Mouse (Mus musculus) hematopoietic stem cell, adult 5-6 weeks (primary cell): Measurements from ENCODE around the gene Gpx7. TPM values are rescaled to one million over a fixed set of nuclear protein-coding genes. Genes with fewer than 3 reads are reported as not detected.
A peak's percentile ranks its signal among the peaks of the same experiment; 100 is the strongest.

Experiments used
- ATAC-seq, 2 experiments: fragments of 125-278 bp in 1 of 2; replicated peaks in 1 of 2; 2 replicates each; pipeline ENCODE4 v1.8.0; 2016 to 2017; ENCODE audit warnings: inconsistent platforms in 2 of 2, mild to moderate bottlenecking in 2 of 2, moderate number of reproducible peaks in 2 of 2, low read depth in 1 of 2, moderate TSS enrichment in 1 of 2; ENCODE audit not compliant: low FRiP score in 2 of 2, poor library complexity in 2 of 2, severe bottlenecking in 2 of 2, insufficient read depth in 1 of 2, low TSS enrichment in 1 of 2
- total RNA-seq: library from RNA; stranded (forward); fragments of 172-1452, 232-1000 nt; gene quantifications from 2 replicates; pipeline ENCODE4 v1.2.3, GENCODE M21; 2017

Gene Gpx7
- total RNA-seq = 4.2 and 12.6 TPM in 2 replicates

DNA sequence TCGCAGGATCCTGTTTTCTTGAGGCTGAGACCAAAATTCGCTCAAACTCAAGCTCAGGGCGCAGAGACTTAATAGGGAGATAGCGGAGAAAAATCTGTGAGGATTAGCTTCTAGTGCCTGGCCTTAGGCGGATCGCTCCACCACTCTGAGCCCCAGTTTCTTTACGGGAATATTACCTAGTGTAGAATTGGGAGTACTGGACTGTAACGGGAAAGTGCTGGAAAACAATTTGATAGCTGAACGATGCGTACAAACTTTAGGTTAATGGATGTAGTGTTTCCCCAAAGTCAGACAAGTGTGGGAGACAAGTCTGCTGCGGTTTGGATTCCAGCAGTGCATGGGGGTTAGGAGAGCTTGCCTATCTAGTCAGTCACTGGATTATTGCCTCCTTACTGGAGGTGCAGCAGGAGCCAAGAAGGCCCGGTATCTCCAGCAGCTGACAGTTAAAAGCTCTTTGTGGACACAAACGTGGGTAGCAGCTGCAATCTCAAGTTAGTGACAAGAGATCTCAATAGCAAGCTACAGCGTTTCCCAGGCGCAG, at the start of gene Gpx7:
Gpx7 (minus strand) TSS at position 101 of the 541 bp plus-strand sequence.
- ATAC-seq = no peak

DNA sequence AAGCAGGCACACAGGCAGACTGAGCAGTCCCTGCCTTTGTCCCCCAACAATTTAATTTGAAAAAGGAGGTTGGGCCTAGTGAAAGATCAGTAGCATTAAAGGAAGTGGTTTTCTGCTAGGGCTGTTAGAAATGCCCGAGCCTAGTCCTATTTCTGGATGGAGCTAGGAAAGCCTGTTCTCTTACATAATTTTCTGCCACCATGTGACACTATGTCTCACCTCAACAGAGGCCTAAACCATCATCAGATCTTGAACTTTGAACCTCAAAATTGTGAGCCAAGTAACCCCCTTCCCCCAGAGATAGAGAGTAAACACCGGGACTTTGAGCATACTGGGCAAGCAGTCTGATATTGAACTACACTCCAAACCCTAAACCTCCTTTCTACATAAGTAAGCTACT, 49.3 kb upstream of the Gpx7 start:
- ATAC-seq = no peak

DNA sequence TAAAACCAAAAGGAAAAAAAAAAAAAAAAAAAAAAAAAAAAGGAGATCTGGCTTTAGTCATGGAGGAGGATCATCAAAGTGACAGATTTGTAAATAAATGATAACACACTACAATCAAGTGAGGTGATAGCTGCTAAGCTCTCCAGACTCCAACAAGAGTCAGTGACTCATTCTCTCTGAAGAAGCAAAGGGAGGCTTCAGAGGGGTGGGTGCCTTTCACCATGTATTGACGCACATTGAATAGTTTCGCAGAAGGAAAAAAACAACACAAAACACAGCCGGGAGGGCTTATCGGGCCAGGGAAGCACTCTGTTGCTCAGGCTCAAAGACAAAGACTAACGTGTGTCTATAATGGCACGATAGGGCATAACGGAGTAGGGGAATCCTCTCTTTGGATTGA, 41.3 kb upstream of the Gpx7 start:
- no peak for ATAC-seq

DNA sequence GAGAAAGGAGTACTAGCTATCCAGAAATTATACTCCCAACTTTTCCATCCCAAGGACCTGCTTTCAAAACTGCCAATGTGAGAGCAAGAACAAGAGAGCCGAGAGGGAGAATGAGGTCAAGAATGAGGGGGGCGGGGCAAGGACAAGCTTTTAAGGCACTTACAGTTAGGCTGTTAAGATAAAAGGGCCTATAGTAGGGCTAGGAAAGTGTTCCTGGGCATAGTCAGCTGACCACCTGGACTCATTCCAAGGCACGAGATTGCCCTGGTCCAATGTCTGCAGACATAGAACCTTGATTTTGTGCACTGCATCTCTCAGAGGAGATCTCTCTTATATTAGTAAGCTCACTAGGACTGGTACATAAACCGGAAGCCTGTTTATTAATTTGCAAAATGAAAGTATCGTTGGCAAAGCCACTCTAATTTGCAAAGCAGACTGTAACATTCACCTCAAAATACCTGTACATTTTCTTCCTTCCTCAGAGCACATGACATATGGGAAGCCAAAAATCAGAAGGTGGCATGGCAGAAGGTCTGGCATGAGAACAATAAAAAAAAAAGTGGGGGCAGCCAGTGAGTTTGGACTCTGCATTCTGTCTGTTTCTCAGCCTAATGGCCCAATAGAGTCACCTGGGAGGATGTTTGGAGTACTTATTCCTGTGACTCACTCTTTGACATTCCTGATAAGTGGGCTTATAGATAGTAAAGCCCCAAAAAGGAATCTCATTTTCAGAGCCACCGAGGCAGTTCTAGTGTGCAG, 31.5 kb upstream of the Gpx7 start:
- no peak for ATAC-seq

DNA sequence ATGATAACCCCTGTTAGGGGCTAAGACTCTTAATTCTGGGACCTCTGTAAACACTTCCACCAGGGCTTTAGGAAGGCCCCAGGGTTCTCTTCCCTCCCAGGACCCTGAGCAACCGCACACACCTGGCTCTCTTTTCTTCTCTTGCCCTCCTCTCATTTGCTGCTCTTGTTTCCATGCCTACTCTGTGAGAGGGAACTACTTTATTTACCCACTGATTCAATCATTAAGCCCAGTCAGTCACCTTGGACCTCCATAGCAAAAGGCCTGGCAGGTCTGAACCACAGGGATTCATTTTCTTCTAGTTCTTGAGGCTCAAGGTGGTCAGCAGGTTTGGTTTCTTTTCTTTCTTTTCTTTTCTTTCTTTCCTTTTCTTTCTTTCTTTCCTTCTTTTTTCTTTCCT, 29.5 kb upstream of the Gpx7 start:
- ATAC-seq = no peak

DNA sequence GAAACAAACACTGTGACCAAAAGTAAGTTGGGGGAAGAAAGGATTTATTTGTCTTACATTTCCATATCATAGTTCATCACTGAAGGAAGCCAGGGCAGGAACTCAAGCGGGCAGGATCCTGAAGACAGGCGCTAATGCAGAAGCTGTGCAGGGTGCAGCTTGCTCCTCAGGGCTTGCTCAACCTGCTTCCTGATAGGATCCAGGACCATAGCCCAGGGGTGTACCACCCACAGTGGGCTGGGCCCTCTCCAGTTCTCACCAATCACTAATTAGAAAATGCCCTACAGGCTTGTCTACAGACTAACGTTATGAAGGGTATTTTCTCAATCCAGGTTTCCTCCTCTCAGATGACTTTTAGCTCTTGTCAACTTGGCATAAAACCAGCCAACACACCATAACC, 28.9 kb upstream of the Gpx7 start:
- ATAC-seq = no peak

DNA sequence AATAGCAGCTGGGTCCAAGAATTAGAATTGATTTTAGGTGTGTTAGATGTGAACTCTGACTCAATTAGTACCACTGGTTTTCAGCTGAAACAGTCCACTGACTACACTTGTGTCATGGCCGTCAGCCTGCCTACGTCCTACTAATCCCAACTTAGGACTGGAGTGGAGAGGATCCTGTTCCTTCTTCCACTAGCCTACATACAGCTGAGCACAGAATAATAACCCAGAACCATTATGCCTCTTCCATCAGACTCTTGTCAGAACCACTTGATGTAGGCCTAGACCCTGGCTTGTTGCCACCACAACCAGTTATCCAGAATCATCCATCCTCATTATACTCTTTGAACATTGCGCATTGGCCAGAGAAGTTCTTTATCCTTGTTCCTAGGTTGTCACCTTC, 28.0 kb upstream of the Gpx7 start:
- no peak for ATAC-seq

DNA sequence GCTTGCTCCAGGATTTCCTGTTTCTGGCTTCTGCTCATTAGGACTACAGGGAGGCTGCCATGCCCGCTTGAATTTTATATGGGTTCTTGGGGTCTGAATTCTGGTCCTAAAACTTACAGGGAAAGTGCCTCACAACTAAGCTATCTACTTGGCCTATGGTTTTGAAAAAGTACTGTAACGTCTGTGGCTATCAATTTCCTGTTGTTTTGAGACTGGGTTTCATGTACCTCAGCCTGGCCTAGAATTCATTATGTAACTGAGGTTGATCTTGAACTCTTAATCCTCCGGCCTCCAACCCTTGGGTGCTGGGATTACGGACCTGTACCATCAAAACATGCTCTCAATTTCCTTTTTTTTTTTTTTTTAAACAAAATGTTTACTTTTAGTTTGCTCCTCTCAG, 27.5 kb upstream of the Gpx7 start:
- no peak for ATAC-seq

DNA sequence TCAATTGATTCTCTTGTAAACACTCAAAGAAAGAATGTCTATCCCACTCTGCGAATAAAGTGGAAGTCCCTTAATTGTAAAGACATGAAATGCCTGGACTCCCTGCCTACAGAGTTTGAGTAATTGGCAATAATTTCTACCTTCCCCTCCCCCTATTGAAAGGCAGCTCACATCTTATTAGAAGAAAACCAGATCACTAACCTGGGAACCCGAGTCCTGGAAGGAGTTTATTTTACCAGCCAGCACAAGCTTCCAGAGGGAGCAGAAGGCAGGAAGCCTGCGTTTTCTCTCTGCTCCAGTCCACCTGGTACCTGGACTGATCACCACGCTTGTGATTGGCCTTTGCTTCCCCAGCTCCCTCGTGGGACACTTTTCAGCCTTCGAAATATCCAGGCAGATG, 26.6 kb upstream of the Gpx7 start:
- no peak for ATAC-seq

DNA sequence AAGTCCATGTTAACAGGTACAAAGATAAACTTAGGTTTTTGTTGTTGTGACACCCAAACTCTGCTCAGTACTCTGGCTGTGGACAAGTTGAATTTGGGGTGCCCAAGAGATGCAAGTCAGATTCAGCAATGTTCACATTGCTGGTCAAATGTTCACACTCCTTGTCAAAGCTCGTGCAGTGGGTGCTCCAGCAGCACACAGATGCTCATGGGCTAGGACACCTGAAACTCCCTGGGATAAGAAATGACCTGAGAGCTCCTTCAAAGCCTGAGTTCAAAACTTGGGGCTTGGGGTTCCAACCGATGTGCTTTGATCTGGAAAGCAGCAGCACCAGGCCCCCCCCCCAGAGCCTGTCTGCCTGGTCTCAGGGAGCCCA, 24.8 kb upstream of the Gpx7 start:
- no peak for ATAC-seq

DNA sequence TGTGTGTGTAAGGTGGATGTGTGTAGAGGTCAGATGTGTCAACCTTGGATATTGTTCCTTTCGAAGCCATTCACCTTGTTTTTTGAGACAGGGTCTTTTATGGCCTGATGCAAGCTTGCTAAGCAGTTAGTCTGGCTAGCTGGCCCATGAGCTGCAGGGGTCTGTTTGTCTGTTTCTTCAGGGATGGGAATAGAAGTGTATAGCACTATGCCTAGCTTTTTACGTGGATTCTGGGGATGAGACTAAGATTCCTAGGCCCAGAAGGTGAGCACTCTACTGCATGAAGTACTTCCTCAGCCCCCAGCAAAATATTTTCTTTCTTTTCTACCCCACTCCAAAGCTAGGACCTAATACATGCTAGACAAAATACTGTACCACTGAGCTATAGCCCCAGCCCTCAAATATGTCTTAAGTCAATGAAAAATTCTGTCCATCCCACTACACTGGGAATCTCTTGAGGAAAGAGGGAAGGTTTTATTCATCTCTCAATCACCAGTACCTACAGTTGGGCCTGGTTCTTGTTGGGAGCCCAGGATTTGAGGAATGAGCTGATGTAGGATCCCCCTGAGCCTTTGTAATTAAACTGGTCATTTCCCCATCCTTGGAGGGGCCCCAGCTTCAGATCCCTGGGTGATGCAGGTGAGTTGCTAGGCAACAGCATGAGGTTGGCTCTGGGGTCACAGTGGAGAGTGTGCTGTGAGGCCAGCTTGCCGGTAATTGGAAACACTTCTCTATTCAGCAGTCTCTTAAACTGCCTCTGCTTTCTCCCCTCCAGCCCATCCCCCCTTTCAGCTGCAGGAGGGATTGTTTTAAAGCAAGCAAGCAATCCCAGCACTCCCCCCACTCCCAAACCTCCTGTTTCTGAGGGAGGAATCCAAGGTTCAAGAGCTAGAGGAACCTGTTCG, 24.1 kb upstream of the Gpx7 start:
- ATAC-seq = no peak

DNA sequence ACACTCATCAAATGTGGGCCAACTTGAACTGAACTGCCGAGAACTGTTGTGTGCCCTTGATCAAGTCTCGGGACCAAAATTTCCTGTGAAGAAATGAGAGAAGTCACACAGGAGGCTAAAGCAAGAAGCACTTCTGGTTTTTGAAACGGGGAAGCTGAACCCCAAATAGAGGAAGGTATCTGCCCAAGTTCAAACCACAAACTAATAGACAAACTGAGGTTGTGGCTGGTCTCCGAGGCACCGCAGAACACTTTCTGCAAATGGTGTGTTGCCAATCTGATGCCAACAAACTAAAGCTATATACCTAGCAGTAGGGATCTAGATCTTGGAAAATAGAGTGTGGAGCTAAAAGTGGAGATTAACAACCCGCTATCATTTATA, 21.6 kb upstream of the Gpx7 start:
- peak; percentile 91 for ATAC-seq

DNA sequence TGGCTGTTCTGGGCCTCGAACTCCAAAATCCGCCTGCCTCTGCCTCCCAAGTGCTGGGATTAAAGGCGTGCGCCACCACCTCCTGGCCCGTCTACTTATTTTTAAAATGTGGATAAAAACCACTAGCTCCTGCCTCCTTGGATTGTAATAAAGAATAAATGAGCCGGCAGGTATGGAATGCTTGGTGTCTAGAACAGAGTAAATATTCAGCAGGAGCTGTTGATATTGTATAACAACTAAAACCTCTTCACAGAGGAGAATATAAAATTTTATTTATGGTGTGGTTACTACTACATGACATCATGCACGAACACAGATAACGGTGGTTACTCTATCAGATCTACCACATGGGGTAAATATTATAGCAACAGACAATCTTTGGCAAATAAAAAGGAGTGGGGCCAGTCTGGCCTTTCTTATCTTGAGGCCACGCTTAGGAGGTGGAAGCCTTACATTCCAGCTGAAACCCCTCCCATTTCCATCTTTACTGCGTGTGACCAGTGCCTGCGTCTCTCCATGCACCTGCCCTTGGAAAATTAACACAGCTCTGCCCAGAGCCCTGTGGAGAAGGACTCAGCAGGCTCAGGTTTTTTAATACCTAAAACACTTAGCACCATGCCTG, 21.1 kb upstream of the Gpx7 start:
- ATAC-seq = peak in 1 of 2 experiments; percentile 51; a peak in 2 of 4 replicates

DNA sequence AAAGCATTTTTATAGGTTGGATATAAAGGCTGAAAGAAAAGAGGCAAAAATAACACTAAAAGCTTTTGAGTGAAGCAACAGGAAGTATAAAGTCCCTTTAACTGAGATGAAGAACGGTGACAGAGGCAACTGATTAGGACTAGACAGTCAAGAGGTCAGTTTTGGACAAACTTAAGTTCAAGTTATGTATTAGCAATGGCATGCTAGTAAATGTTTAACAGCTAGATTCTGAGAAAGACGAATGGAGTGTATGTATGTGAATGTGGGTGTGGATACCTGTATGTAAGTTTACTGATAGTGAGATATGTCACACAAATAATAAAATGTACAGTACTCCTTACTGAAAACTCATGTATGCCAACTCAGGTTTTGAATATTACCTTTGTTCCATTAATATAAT, 17.8 kb upstream of the Gpx7 start:
- ATAC-seq = no peak

DNA sequence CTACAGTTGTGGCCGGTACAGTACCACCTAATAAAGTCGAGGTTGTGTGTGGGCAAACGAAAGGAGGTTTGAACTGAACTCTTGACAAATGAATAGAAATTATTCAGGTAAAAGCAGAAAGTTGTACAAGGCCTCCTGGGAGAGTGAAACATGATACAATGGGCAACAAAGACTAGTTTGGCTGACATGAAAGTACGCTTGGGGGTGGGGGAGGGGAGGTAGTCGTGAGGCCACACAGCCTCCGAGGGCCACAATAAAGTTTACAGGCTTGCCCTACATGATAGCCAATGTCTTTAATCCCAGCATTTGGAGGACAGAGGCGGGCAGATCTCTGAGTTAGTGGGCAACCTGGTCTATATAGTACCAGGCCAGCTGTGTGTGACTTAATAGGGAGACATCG, 860 bp upstream of the Gpx7 start:
- no peak for ATAC-seq

DNA sequence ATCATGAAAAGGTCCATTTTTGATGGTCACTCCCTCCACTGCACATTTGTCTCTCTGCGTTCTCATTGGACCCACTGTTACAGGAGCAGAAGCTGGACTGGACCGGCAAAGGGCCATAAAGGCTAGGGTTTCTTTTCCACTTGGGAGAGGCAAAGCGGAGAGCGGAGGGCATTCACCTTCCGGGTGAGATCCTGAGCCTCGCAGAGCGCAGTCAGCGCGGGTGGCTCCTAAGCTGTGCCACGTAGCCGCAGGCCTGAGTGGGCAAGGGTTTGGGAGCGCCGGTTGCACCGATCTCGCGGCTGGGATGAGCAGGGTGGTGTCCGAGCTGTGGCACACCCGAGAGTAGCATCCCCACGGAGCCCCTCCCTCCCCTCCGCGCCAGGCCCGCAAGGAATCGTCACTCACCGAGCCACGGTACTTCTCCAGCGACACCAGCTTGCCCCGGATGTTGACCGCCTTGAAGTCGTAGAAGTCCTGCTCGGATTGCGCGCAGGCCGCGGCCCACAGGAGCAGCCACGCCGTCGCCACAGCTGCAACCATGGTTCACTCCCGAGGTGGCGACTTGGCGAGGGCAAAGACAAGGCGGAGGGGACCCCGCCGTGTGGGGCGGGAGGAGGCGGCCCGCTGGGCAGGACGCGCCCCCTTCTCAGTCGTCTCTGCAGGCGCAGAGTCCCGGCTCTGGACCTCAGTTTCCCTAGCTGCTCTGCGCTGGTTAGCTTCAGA, 462 bp downstream of the Gpx7 start:
- peak; percentile 66 to 83 for ATAC-seq

DNA sequence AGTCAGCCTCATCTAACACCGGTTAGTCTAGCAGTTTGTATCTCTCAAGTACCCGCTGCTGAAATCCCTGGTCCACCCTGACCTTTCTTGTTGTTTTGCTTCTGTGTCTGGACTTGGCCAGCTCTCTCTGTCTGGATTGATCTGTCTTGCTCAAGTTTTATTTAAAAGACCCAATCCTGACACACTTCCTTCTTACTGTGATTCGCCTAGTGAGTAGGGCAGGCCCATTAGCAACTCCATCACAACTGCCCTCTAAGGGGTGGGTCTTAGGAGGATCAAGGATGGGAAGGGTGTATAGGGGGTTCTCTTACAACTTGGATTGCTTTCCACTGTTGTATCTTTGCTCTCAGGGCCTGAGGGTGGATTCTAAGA, 1.0 kb downstream of the Gpx7 start:
- peak; percentile 15 to 35; a peak in 1 of 4 replicates for ATAC-seq
